Mouse (Mus musculus) lung, postnatal 0 days (tissue): ENCODE results near the gene Rimbp3.

ENCODE experiments used
- CTCF ChIP-seq: IDR thresholded peaks from 2 replicates; pipeline ENCODE4 v1.5.1; 2016; ENCODE audit warnings: antibody characterized with exemption, mild to moderate bottlenecking
- EP300 ChIP-seq: IDR thresholded peaks from 2 replicates; pipeline ENCODE4 v1.6.1; 2016; ENCODE audit warnings: antibody characterized with exemption, mild to moderate bottlenecking, control low read depth

- TF ChIP-seq CTCF (no peak), EP300 (no peak)
Measured at GRCm38 (mm10) chr16:17237634-17238033, 29.2 kb downstream of the Rimbp3 start.
